Mouse (Mus musculus): ENCODE results near the gene Hist1h4d. TPM values are rescaled to one million over a fixed set of nuclear protein-coding genes. Genes with fewer than 3 reads are reported as not detected.
"Not testable (repeated sequence)": the region's sequence is repeated elsewhere in the genome, so short reads cannot be mapped to it uniquely, and the experiment has no call there.

Gene Hist1h4d
- polyA plus RNA-seq, 1 experiment from 2014 or later: 130 TPM

- Histone ChIP-seq H3K4me3 (replicated peaks) (peak overlapping the region; percentile 64), H3K36me3 (no peaks in the 10 kb centered on the region), H3K27me3 (replicated peaks) (no peaks in the 10 kb centered on the region), H3K4me1 (peaks cover 6% of the 10 kb centered on the region; the same call in 1 of the 2 replicates), H3K9ac (peak overlapping the region; percentile 41; the same call in 1 of the 2 replicates), H3K4me2 (peak overlapping the region; percentile 85), H3K9me3 (no peaks in the 10 kb centered on the region), H3K27ac (peak overlapping the region; percentile 98)
- no peak for ATAC-seq (ENCODE audit: insufficient read depth, low FRiP score, low read depth)
- 42% methylated on average over 12 of the region's 12 CpGs for WGBS
Observed at GRCm38 (mm10) chr13:23620056-23620732, 38.8 kb downstream of the Hist1h4d start.

DNA sequence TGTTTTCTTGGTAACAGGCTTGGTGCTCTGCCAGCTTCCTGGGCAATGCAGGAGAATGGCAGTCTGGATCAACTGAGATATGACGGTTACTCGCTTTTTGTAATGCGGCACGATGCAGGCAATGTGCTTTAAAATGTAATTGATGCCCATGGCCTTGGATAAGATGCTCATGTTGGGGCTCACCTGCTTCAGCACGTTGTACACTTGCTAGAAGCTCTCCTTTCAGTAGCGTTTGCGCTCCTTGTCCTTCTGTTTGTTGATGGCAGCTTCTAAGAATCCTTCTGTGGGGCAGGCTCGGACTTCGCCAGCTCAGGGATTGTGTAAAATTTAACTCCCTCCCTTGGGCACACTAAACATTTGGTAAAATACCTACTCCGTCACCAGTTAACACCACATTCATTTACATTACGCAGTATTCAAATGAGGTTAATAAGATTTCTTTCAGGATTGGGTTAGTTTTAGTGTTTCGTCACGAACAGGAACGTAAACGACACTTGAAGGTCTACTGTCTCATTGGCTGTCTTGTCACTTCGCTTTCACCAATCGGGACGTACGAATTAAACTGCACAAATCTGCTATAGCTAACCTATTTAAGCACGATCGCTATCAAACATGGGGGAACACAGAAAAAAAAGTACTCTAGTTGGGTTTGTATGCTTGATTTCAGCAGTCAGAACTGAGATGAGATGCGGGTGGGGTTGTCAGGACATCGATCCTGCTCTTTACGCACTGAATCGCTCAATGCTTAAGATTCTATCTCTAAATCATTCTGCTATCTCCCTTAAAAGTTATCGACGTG lies 39.5 kb downstream of the Hist1h4d start, which contains the start of gene Hist1h2be:
Hist1h2be (minus strand) TSS at position 392 of the 799 bp plus-strand sequence.
- ATAC-seq (ENCODE audit: insufficient read depth, low FRiP score, low read depth): peak; percentile 81
- H3K4me1 ChIP-seq: peaks cover 6% of the 10 kb centered on the region; the same call in 1 of the 2 replicates
- WGBS: under 1% methylated on average over 27 of the region's 27 CpGs
- H3K9ac ChIP-seq: peak within 1 kb of the TSS; percentile 91
- H3K36me3 ChIP-seq: no peaks in the 10 kb centered on the region
- H3K27ac ChIP-seq: peak within 1 kb of the TSS; percentile 98
- H3K4me2 ChIP-seq: peak within 1 kb of the TSS; percentile 85
- no peaks in the 10 kb centered on the region for H3K27me3 ChIP-seq (replicated peaks)
- H3K9me3 ChIP-seq: no peaks in the 10 kb centered on the region
- peak within 1 kb of the TSS; percentile 64 for H3K4me3 ChIP-seq (replicated peaks)

DNA sequence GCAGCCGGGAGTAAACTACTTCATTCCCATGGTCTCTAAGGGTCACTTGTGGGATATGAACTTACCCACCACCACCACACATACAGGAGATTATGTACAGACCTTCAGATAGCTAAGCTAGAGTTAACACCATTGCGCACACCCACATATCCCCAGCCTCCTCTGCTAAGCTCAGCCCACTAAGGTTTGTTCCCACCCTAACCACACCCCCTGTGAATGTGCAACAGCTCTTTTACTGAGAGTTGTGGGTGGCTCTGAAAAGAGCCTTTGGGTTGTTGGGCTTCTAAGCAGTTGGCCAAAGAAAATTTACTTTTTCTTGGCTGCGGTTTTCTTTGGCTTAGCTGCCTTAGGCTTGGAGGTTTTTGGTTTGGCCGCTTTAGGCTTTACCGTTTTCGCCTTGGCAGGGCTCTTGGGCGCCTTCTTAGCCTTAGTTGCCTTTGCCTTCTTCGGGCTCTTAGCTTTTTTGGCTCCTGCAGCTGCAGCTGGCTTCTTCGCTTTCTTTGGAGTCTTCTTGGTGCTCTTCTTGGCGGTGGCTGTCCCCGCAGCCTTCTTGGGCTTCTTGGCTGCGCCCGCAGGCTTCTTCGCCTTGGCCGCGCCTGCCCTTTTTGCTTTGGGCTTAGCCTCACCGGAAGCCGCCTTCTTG lies 40.3 kb downstream of the Hist1h4d start:
- under 1% methylated on average over 18 of the region's 18 CpGs for WGBS
- peak; percentile 86 for ATAC-seq (ENCODE audit: insufficient read depth, low FRiP score, low read depth)

GRCm38 (mm10) chr13:23622175-23622671 lies 40.8 kb downstream of the Hist1h4d start, which contains the start of gene Hist1h1e:
Gene Hist1h1e, minus strand, starts transcription at chr13:23622558.
- peak within 1 kb of the TSS; percentile 98 for H3K27ac ChIP-seq
- not testable (repeated sequence) for H3K9me3 ChIP-seq; H3K27me3 ChIP-seq (replicated peaks); H3K36me3 ChIP-seq; H3K4me1 ChIP-seq
- under 1% methylated on average over 53 of the region's 53 CpGs for WGBS
- peak; percentile 91 for ATAC-seq (ENCODE audit: insufficient read depth, low FRiP score, low read depth)
- peak within 1 kb of the TSS; percentile 64 for H3K4me3 ChIP-seq (replicated peaks)
- peak within 1 kb of the TSS; percentile 91 for H3K9ac ChIP-seq
- peak within 1 kb of the TSS; percentile 85 for H3K4me2 ChIP-seq

More for the DNA sequence above, 40.3 kb downstream of the Hist1h4d start:
- Histone ChIP-seq H3K4me1 (peaks cover 6% of the 10 kb centered on the region; the same call in 1 of the 2 replicates), H3K27ac (peak overlapping the region; percentile 98), H3K4me3 (replicated peaks) (peak overlapping the region; percentile 64), H3K9ac (peak overlapping the region; percentile 91), H3K4me2 (peak overlapping the region; percentile 85), H3K36me3 (no peaks in the 10 kb centered on the region), H3K9me3 (no peaks in the 10 kb centered on the region), H3K27me3 (replicated peaks) (no peaks in the 10 kb centered on the region)

DNA sequence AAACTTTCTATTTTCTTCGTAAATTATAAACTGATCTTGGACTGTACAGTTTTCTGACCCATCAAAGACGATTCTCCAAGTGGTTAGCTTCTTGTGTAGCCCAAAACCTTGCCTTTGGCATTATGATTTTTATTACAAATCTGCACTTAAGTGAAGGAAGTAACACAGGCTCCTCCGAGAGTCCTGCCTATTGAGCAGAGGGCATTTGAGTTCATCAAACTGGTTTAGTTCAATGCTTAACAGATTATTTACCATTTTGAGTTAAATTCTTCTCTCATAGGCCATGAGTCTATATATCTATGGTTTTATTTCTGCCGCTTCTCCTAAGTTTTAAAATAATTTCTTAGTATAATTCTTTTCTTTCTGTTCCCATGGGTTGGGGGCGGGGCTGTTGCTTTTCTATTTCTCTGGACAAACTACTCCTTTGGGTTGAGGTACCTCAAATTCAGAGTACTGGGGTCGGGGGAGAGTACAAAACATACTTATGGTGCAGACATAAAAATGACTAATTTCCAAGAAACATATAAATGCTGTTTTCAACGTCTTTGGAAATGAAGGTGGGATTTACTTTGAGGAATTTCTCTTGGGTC lies 41.6 kb downstream of the Hist1h4d start:
- no peak for ATAC-seq (ENCODE audit: insufficient read depth, low FRiP score, low read depth)
- Histone ChIP-seq H3K9ac (no peak overlapping the region), H3K4me1 (peaks cover 6% of the 10 kb centered on the region; the same call in 1 of the 2 replicates), H3K4me2 (peak overlapping the region; percentile 85), H3K9me3 (no peaks in the 10 kb centered on the region), H3K4me3 (replicated peaks) (peak overlapping the region; percentile 64), H3K27me3 (replicated peaks) (no peaks in the 10 kb centered on the region), H3K36me3 (no peaks in the 10 kb centered on the region), H3K27ac (peak overlapping the region; percentile 98)
- 23% methylated on average over 7 of the region's 7 CpGs for WGBS

DNA sequence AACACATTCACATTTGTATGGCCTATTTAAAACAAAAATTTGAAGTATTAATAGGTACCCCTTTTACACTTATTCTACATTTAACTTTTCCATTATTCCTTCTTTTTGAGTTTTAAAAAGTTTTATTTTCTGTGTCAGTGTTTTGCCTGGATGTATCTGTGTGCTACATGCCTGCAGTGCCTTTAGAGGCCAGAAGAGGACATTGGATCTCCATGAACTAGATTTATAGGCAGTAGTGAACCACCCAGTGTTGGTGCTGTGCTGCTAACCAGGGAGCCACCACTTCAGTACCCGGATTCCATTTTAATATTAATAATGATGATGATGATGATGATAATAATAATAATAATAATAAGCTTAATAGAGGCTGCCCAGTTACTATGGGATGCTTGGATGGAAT lies 49.3 kb downstream of the Hist1h4d start:
- H3K4me2 ChIP-seq: no peak overlapping the region
- no peak for ATAC-seq (ENCODE audit: insufficient read depth, low FRiP score, low read depth)
- WGBS: 34% methylated on average over 1 of the region's 1 CpGs

More for the DNA sequence above, 49.3 kb downstream of the Hist1h4d start:
- H3K4me1 ChIP-seq: no peaks in the 10 kb centered on the region
- no peaks in the 10 kb centered on the region for H3K36me3 ChIP-seq
- H3K4me3 ChIP-seq (replicated peaks): no peak overlapping the region
- H3K9me3 ChIP-seq: no peaks in the 10 kb centered on the region
- H3K9ac ChIP-seq: no peak overlapping the region
- no peaks in the 10 kb centered on the region for H3K27me3 ChIP-seq (replicated peaks)
- H3K27ac ChIP-seq: no peak overlapping the region

Small RNA genes within 50 kb of the gene (microRNA-seq; reads per million reads assigned to microRNA genes)
- 0.77 reads per million for gene Gm44297
- gene Gm44359: not detected
- gene Gm44394: not detected

Other genes starting within 250 kb of the Hist1h4d start
- gene Zfp322a, start 212.4 kb upstream of the Hist1h4d start, polyA plus RNA-seq (2015; fragmentation: Nextera tagmentation; extraction: Ambion mirVana): 40.9 and 42.0 TPM in 2 replicates
- 10.7 and 11.9 TPM in 2 replicates for gene Abt1, start 157.7 kb upstream of the Hist1h4d start, polyA plus RNA-seq (2015; fragmentation: Nextera tagmentation; extraction: Ambion mirVana)
- gene Btn1a1, start 115.7 kb upstream of the Hist1h4d start, polyA plus RNA-seq (2015; fragmentation: Nextera tagmentation; extraction: Ambion mirVana): 0.09 and 0.22 TPM in 2 replicates
- 0.08 and 0.15 TPM in 2 replicates for gene Btn2a2, start 92.7 kb upstream of the Hist1h4d start, polyA plus RNA-seq (2015; fragmentation: Nextera tagmentation; extraction: Ambion mirVana)
- 6.1 and 7.3 TPM in 2 replicates for gene Hist1h4h, start 50.5 kb upstream of the Hist1h4d start, polyA plus RNA-seq (2015; fragmentation: Nextera tagmentation; extraction: Ambion mirVana)
- gene Hist1h2af, start 47.7 kb upstream of the Hist1h4d start, polyA plus RNA-seq (2015; fragmentation: Nextera tagmentation; extraction: Ambion mirVana): 4.1 and 13.0 TPM in 2 replicates
- gene Hist1h3g, start 46.2 kb upstream of the Hist1h4d start, polyA plus RNA-seq (2015; fragmentation: Nextera tagmentation; extraction: Ambion mirVana): 6.5 and 7.3 TPM in 2 replicates
- 1.0 and 1.5 TPM in 2 replicates for gene Hist1h2bh, start 38.2 kb upstream of the Hist1h4d start, polyA plus RNA-seq (2015; fragmentation: Nextera tagmentation; extraction: Ambion mirVana)
- gene Hist1h3f, start 37.5 kb upstream of the Hist1h4d start, polyA plus RNA-seq (2015; fragmentation: Nextera tagmentation; extraction: Ambion mirVana): 0.83 and 0.94 TPM in 2 replicates
- gene Hist1h4f, start 29.9 kb upstream of the Hist1h4d start, polyA plus RNA-seq (2015; fragmentation: Nextera tagmentation; extraction: Ambion mirVana): 1.7 and 2.0 TPM in 2 replicates
- 0.89 and 0.98 TPM in 2 replicates for gene Hist1h1d, start 28.3 kb upstream of the Hist1h4d start, polyA plus RNA-seq (2015; fragmentation: Nextera tagmentation; extraction: Ambion mirVana)
- gene Hist1h3e, start 19.2 kb upstream of the Hist1h4d start, polyA plus RNA-seq (2015; fragmentation: Nextera tagmentation; extraction: Ambion mirVana): 6.7 TPM in 2 replicates
- gene Hist1h2ae, start 10.4 kb upstream of the Hist1h4d start, polyA plus RNA-seq (2015; fragmentation: Nextera tagmentation; extraction: Ambion mirVana): 95.8 and 121 TPM in 2 replicates
- 11.7 and 17.0 TPM in 2 replicates for gene Hist1h2bg, start 10.2 kb upstream of the Hist1h4d start, polyA plus RNA-seq (2015; fragmentation: Nextera tagmentation; extraction: Ambion mirVana)
- gene Hist1h2bf, start 7.4 kb upstream of the Hist1h4d start, polyA plus RNA-seq (2015; fragmentation: Nextera tagmentation; extraction: Ambion mirVana): 3.5 and 3.8 TPM in 2 replicates
- 2.4 and 3.4 TPM in 2 replicates for gene Hist1h2ad, start 7.2 kb upstream of the Hist1h4d start, polyA plus RNA-seq (2015; fragmentation: Nextera tagmentation; extraction: Ambion mirVana)
- 5.7 and 7.9 TPM in 2 replicates for gene Hist1h3d, start 5.8 kb upstream of the Hist1h4d start, polyA plus RNA-seq (2015; fragmentation: Nextera tagmentation; extraction: Ambion mirVana)
- 2.9 TPM in 2 replicates for gene Hist1h2be, start 39.5 kb downstream of the Hist1h4d start, polyA plus RNA-seq (2015; fragmentation: Nextera tagmentation; extraction: Ambion mirVana)
- 24.6 and 25.3 TPM in 2 replicates for gene Hist1h1e, start 41.0 kb downstream of the Hist1h4d start, polyA plus RNA-seq (2015; fragmentation: Nextera tagmentation; extraction: Ambion mirVana)
- 1.9 and 2.4 TPM in 2 replicates for gene Hist1h2ac, start 102.3 kb downstream of the Hist1h4d start, polyA plus RNA-seq (2015; fragmentation: Nextera tagmentation; extraction: Ambion mirVana)
- gene Hist1h2bc, start 102.6 kb downstream of the Hist1h4d start, polyA plus RNA-seq (2015; fragmentation: Nextera tagmentation; extraction: Ambion mirVana): 104 and 105 TPM in 2 replicates
- gene Hist1h1t, start 114.2 kb downstream of the Hist1h4d start, polyA plus RNA-seq (2015; fragmentation: Nextera tagmentation; extraction: Ambion mirVana): 0.19 TPM in 1 of 2 replicates, not detected in the other
- gene Hist1h4c, start 116.9 kb downstream of the Hist1h4d start, polyA plus RNA-seq (2015; fragmentation: Nextera tagmentation; extraction: Ambion mirVana): 4.0 and 6.1 TPM in 2 replicates
- 7.9 and 8.8 TPM in 2 replicates for gene Hfe, start 129.3 kb downstream of the Hist1h4d start, polyA plus RNA-seq (2015; fragmentation: Nextera tagmentation; extraction: Ambion mirVana)
- gene Hist1h1c, start 157.2 kb downstream of the Hist1h4d start, polyA plus RNA-seq (2015; fragmentation: Nextera tagmentation; extraction: Ambion mirVana): 50.6 and 54.3 TPM in 2 replicates
- 5.5 and 5.7 TPM in 2 replicates for gene Hist1h3c, start 164.0 kb downstream of the Hist1h4d start, polyA plus RNA-seq (2015; fragmentation: Nextera tagmentation; extraction: Ambion mirVana)
- gene Hist1h2bb, start 165.1 kb downstream of the Hist1h4d start, polyA plus RNA-seq (2015; fragmentation: Nextera tagmentation; extraction: Ambion mirVana): 2.5 and 3.4 TPM in 2 replicates
- 43.8 and 63.1 TPM in 2 replicates for gene Hist1h2ab, start 169.5 kb downstream of the Hist1h4d start, polyA plus RNA-seq (2015; fragmentation: Nextera tagmentation; extraction: Ambion mirVana)
- gene Hist1h3b, start 170.7 kb downstream of the Hist1h4d start, polyA plus RNA-seq (2015; fragmentation: Nextera tagmentation; extraction: Ambion mirVana): 7.4 and 10.6 TPM in 2 replicates
- 3.5 and 4.1 TPM in 2 replicates for gene Hist1h4b, start 175.4 kb downstream of the Hist1h4d start, polyA plus RNA-seq (2015; fragmentation: Nextera tagmentation; extraction: Ambion mirVana)
- 0.42 and 0.55 TPM in 2 replicates for gene Hist1h4a, start 179.6 kb downstream of the Hist1h4d start, polyA plus RNA-seq (2015; fragmentation: Nextera tagmentation; extraction: Ambion mirVana)
- 4.8 and 6.9 TPM in 2 replicates for gene Hist1h3a, start 180.8 kb downstream of the Hist1h4d start, polyA plus RNA-seq (2015; fragmentation: Nextera tagmentation; extraction: Ambion mirVana)
- 2.0 and 2.9 TPM in 2 replicates for gene Hist1h1a, start 182.1 kb downstream of the Hist1h4d start, polyA plus RNA-seq (2015; fragmentation: Nextera tagmentation; extraction: Ambion mirVana)
- gene Trim38, start 188.3 kb downstream of the Hist1h4d start, polyA plus RNA-seq (2015; fragmentation: Nextera tagmentation; extraction: Ambion mirVana): 0.06 TPM in 1 of 2 replicates, not detected in the other
- 0.13 and 0.15 TPM in 2 replicates for gene Slc17a2, start 225.4 kb downstream of the Hist1h4d start, polyA plus RNA-seq (2015; fragmentation: Nextera tagmentation; extraction: Ambion mirVana)